Mouse (Mus musculus): ENCODE measurements around the gene Vmn1r84.

The Vmn1r84 gene

DNA sequence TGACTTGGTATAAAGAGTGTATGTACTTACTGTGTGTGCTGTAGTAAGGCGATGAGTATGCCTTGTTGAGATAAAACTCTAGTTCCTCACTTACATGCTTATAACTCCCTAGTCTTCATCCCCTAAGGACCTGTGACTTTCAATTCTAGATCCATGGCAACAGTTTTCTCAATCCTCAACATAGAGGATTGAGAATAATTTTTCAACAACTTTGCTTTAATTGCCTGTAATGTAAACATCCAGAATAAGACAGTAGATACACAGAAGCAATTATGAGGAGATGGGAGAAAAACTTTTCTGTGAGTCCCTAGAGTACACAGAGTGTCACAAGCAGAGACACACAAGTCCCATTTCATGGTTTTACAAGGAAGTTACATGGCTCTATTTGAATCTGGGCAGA lies at the start of gene Vmn1r84:
Gene Vmn1r84, minus strand, starts transcription at position 101 of the 400 bp plus-strand sequence.
- no peak for DNase-seq

DNA sequence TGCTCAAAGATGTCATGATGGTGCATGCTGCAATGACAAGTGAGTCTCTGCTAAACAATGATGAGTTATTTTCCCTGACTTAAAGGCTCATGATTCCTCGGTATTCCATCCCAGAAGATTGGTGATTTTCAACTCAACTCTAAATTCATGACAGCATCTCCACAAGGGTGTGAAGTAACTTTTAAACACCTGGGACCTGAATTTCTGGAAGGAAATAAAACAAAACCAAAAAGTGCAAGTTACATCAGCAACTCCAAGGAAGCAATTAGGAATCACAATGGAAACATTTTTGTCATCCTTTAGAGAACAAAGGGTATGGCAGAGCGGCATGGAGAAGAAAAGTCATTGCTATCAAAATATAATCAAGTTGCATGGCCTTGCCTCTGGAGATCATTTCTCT lies 39.7 kb downstream of the Vmn1r84 start, which contains the start of gene Vmn1r83:
Gene Vmn1r83, minus strand, starts transcription at position 101 of the 400 bp plus-strand sequence.
- no peak for DNase-seq

Measured in cerebellum, adult 11-12 months (tissue).